In the genomic region with DNA sequence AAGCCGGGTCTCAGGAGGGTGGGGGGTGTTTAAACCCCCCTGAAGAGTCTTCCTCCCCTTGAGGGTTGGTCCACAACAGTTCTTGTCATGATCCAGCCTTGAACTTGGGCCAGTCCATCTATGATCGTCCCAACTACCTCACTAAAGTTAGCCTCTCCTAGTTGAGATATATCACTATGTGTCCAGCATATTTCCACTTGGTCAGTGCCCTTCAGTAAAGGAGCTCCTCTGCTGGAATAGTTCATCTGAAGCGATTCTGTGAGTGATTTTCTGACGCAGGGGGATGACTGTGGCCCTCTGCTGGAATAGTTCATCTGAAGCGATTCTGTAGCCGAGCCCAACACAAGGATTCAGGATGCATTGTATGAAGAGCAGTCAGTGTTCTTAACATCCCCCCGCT, we compare ENCODE assay signal across 9 mouse cellular contexts. TPM values are rescaled to one million over a fixed set of nuclear protein-coding genes. Genes with fewer than 3 reads are reported as not detected.
A peak's percentile ranks its signal among the peaks of the same experiment; 100 is the strongest.
DNase-seq lines count a peak whose midpoint lies in the region; ATAC-seq and TF ChIP-seq lines count a peak whose summit lies in the region.
"Had no signal": no experiment of that assay in that cellular context is flagged by ENCODE, and none has a peak within 500 bp of the region (broad histone marks: within the 10 kb centered on the region; RNA-seq: fewer than 3 reads in every experiment).

No protein-coding gene starts in this region.

- DNase-seq in hindbrain, embryonic 10.5 days (ENCODE audit: low spot score): no peak
- peak; percentile 16 for DNase-seq in MEL (ENCODE audit: low read depth, low spot score)
- DNase-seq in c-Kit-positive CD71-positive TER-119-negative erythroid progenitor cells, embryonic 14.5 days (ENCODE audit: low read depth): peak; percentile 3
- DNase-seq in right cerebral cortex, adult 2 months (ENCODE audit: low spot score in 2 of 2): no peak
- no peak for DNase-seq in ovary, postnatal 14 days (ENCODE audit: low spot score)
- DNase-seq in spleen, postnatal 4 days (ENCODE audit: low spot score in 2 of 2): no peak

- no peaks in the 10 kb centered on the region; the same call in 1 of the 2 replicates for H3K79me2 ChIP-seq in MEL (ENCODE audit: control insufficient read depth, insufficient read depth, low read length, poor library complexity)

- no peak overlapping the region; the same call in 1 of the 2 replicates for H3K27ac ChIP-seq in hindbrain, embryonic 12.5 days
- H3K27ac ChIP-seq in hindbrain, embryonic 10.5 days: no peak overlapping the region
- H3K27ac ChIP-seq in MEL (ENCODE audit: control insufficient read depth, low read depth, low read length): no peak overlapping the region
- no peak overlapping the region for H3K27ac ChIP-seq in limb, embryonic 15.5 days

- no peak for TF ChIP-seq EP300 in MEL (IDR thresholded peaks at IDR 0.05; ENCODE audit: low read depth in 1 of 2, low read length in 2 of 2)

- ATAC-seq in hindbrain, embryonic 12.5 days (ENCODE audit: low FRiP score): no peak
- no peak for ATAC-seq in limb, embryonic 15.5 days (ENCODE audit: insufficient number of reproducible peaks, low FRiP score, low TSS enrichment, low read depth)

- H3K9ac ChIP-seq in hindbrain, embryonic 12.5 days: no peak overlapping the region
- peak overlapping the region; percentile 74 for H3K9ac ChIP-seq in MEL (ENCODE audit: control insufficient read depth, low read depth, low read length, poor library complexity, severe bottlenecking)
- H3K9ac ChIP-seq in limb, embryonic 15.5 days: no peak overlapping the region

- TF ChIP-seq POLR2A in MEL (IDR thresholded peaks at IDR 0.05; ENCODE audit: control insufficient read depth in 1 of 2, insufficient read depth in 1 of 2, low read depth in 1 of 2, low read length in 2 of 2, poor library complexity in 1 of 2): no peak

- no peak for TF ChIP-seq RAD21 in MEL (IDR thresholded peaks at IDR 0.05; ENCODE audit: low read depth, low read length)

- H3K4me2 ChIP-seq in hindbrain, embryonic 12.5 days (replicated peaks): peak overlapping the region; percentile 32
- H3K4me2 ChIP-seq in limb, embryonic 15.5 days: peak overlapping the region; percentile 28

- WGBS in hindbrain, embryonic 12.5 days: 55% methylated on average over 7 of the region's 7 CpGs
- 64% methylated on average over 7 of the region's 7 CpGs for WGBS in hindbrain, embryonic 10.5 days
- WGBS in limb, embryonic 15.5 days: 66% methylated on average over 7 of the region's 7 CpGs

- H3K4me3 ChIP-seq in hindbrain, embryonic 12.5 days: no peak overlapping the region
- H3K4me3 ChIP-seq in hindbrain, embryonic 10.5 days: no peak overlapping the region; the same call in 1 of the 2 replicates
- peak overlapping the region in 1 of 2 experiments; percentile 79; a peak in 2 of 4 replicates for H3K4me3 ChIP-seq in MEL (ENCODE audit: control insufficient read depth in 1 of 2, insufficient read depth in 1 of 2, low read depth in 2 of 2, low read length in 2 of 2)
- no peak overlapping the region for H3K4me3 ChIP-seq in limb, embryonic 15.5 days
- H3K4me3 ChIP-seq: heart, adult 2 months had no signal

- H3K9me3 ChIP-seq in hindbrain, embryonic 12.5 days (replicated peaks): peaks cover 18% of the 10 kb centered on the region
- peaks cover 22% of the 10 kb centered on the region for H3K9me3 ChIP-seq in hindbrain, embryonic 10.5 days
- no peaks in the 10 kb centered on the region for H3K9me3 ChIP-seq in MEL (replicated peaks; ENCODE audit: insufficient read depth, low read length)
- peaks cover 13% of the 10 kb centered on the region for H3K9me3 ChIP-seq in limb, embryonic 15.5 days

- no peaks in the 10 kb centered on the region for H3K27me3 ChIP-seq in hindbrain, embryonic 12.5 days
- no peaks in the 10 kb centered on the region for H3K27me3 ChIP-seq in hindbrain, embryonic 10.5 days (ENCODE audit: insufficient read depth, poor library complexity, severe bottlenecking)
- no peaks in the 10 kb centered on the region for H3K27me3 ChIP-seq in MEL (ENCODE audit: control insufficient read depth in 1 of 2, insufficient read depth in 2 of 2, low read length in 2 of 2)
- H3K27me3 ChIP-seq in limb, embryonic 15.5 days: no peaks in the 10 kb centered on the region

- no peaks in the 10 kb centered on the region for H3K4me1 ChIP-seq in hindbrain, embryonic 12.5 days
- H3K4me1 ChIP-seq in hindbrain, embryonic 10.5 days (replicated peaks): no peaks in the 10 kb centered on the region
- no peaks in the 10 kb centered on the region; a peak in 1 of 4 replicates for H3K4me1 ChIP-seq in MEL (ENCODE audit: control insufficient read depth in 1 of 2, insufficient read depth in 2 of 2, low read length in 2 of 2)
- no peaks in the 10 kb centered on the region for H3K4me1 ChIP-seq in limb, embryonic 15.5 days

- TF ChIP-seq CTCF in MEL (IDR thresholded peaks at IDR 0.05 in 2 of 3, conservative IDR thresholded peaks at IDR 0.05 in 1 of 3; ENCODE audit: control insufficient read depth in 1 of 3, insufficient read depth in 1 of 3, low read depth in 2 of 3, low read length in 3 of 3, poor library complexity in 1 of 3, severe bottlenecking in 1 of 3): no peak

- peaks cover 23% of the 10 kb centered on the region for H3K36me3 ChIP-seq in hindbrain, embryonic 12.5 days
- H3K36me3 ChIP-seq in hindbrain, embryonic 10.5 days: peaks cover 48% of the 10 kb centered on the region
- H3K36me3 ChIP-seq in MEL (ENCODE audit: control insufficient read depth in 1 of 2, insufficient read depth in 2 of 2, low read length in 2 of 2): peaks cover 0 to 2% of the 10 kb centered on the region in 2 experiments; a peak in 2 of 4 replicates
- H3K36me3 ChIP-seq in limb, embryonic 15.5 days: peaks cover 36% of the 10 kb centered on the region

TF ChIP-seq in MEL, 35 proteins besides CTCF, POLR2A, EP300 and RAD21:
- TF ChIP-seq GATA1 (IDR thresholded peaks at IDR 0.05; ENCODE audit: low read depth, low read length): no peak
- TF ChIP-seq ELF1 (IDR thresholded peaks at IDR 0.05; ENCODE audit: low read depth, low read length): no peak
- no peak for TF ChIP-seq SIN3A (IDR thresholded peaks at IDR 0.05; ENCODE audit: low read length)
- no peak for TF ChIP-seq TBP (IDR thresholded peaks at IDR 0.05; ENCODE audit: low read depth, low read length)
- TF ChIP-seq SMC3 (IDR thresholded peaks at IDR 0.05; ENCODE audit: low read depth, low read length): no peak
- no peak for TF ChIP-seq KAT2A (conservative IDR thresholded peaks at IDR 0.05; ENCODE audit: low read depth, low read length)
- TF ChIP-seq MAX (IDR thresholded peaks at IDR 0.05; ENCODE audit: low read length): no peak
- TF ChIP-seq CHD2 (IDR thresholded peaks at IDR 0.05; ENCODE audit: low read length): no peak
- no peak for TF ChIP-seq HCFC1 (IDR thresholded peaks at IDR 0.05; ENCODE audit: low read depth, low read length)
- TF ChIP-seq MYC (IDR thresholded peaks at IDR 0.05; ENCODE audit: low read depth, low read length): no peak
- TF ChIP-seq JUND (IDR thresholded peaks at IDR 0.05; ENCODE audit: low read depth, low read length): no peak
TF ChIP-seq in MEL: peak in this region for 0.

RNA-seq across cellular contexts. Expression of gene Tmem267, which starts 0.5 kb away (rescaled TPM):
- 2.8 and 3.4 TPM in 2 replicates for polyA plus RNA-seq in hindbrain, embryonic 12.5 days (2016; fragmentation: Nextera tagmentation; extraction: Ambion mirVana)
- polyA plus RNA-seq in hindbrain, embryonic 10.5 days (2016; fragmentation: Nextera tagmentation; extraction: Ambion mirVana): 2.1 and 2.4 TPM in 2 replicates
- total RNA-seq in MEL (2012; rRNA removed): 2.9 and 3.9 TPM in 2 replicates
- polyA plus RNA-seq in MEL (2012; ENCODE audit: insufficient read depth in 1 of 2, insufficient read length in 2 of 2, low read depth in 1 of 2, low replicate concordance in 2 of 2, missing spikeins in 1 of 2): 1 to 10 TPM in 1 of 2 experiments, not detected in 1; 8.3 TPM
- 1.2 and 1.4 TPM in 2 replicates for polyA plus RNA-seq in limb, embryonic 15.5 days (2015; fragmentation: Nextera tagmentation; extraction: Ambion mirVana)

RNA-seq across cellular contexts. Expression of gene 3110070M22Rik, which starts 0.8 kb away (rescaled TPM):
- polyA plus RNA-seq in hindbrain, embryonic 12.5 days (2016; fragmentation: Nextera tagmentation; extraction: Ambion mirVana): 1.7 and 2.3 TPM in 2 replicates
- polyA plus RNA-seq in hindbrain, embryonic 10.5 days (2016; fragmentation: Nextera tagmentation; extraction: Ambion mirVana): 1.9 and 2.0 TPM in 2 replicates
- 0.23 TPM in 2 replicates for total RNA-seq in MEL (2012; rRNA removed)
- under 1 TPM in 1 of 2 experiments, not detected in 1; 0.24 TPM for polyA plus RNA-seq in MEL (2012; ENCODE audit: insufficient read depth in 1 of 2, insufficient read length in 2 of 2, low read depth in 1 of 2, low replicate concordance in 2 of 2, missing spikeins in 1 of 2)
- polyA plus RNA-seq in limb, embryonic 15.5 days (2015; fragmentation: Nextera tagmentation; extraction: Ambion mirVana): 0.93 and 1.1 TPM in 2 replicates

RNA-seq across cellular contexts. Expression of gene 4833420G17Rik, which starts 24.8 kb away (rescaled TPM):
- polyA plus RNA-seq in hindbrain, embryonic 12.5 days (2016; fragmentation: Nextera tagmentation; extraction: Ambion mirVana): 111 and 113 TPM in 2 replicates
- 74.8 and 75.8 TPM in 2 replicates for polyA plus RNA-seq in hindbrain, embryonic 10.5 days (2016; fragmentation: Nextera tagmentation; extraction: Ambion mirVana)
- total RNA-seq in MEL (2012; rRNA removed): 11.1 and 12.0 TPM in 2 replicates
- polyA plus RNA-seq in MEL (2012; ENCODE audit: insufficient read depth in 1 of 2, insufficient read length in 2 of 2, low read depth in 1 of 2, low replicate concordance in 2 of 2, missing spikeins in 1 of 2): 10 to 100 TPM in 1 of 2 experiments, not detected in 1; 16.7 TPM
- polyA plus RNA-seq in limb, embryonic 15.5 days (2015; fragmentation: Nextera tagmentation; extraction: Ambion mirVana): 57.9 and 59.4 TPM in 2 replicates

RNA-seq across cellular contexts. Expression of gene Paip1, which starts 59.0 kb away (rescaled TPM):
- 139 and 158 TPM in 2 replicates for polyA plus RNA-seq in hindbrain, embryonic 12.5 days (2016; fragmentation: Nextera tagmentation; extraction: Ambion mirVana)
- polyA plus RNA-seq in hindbrain, embryonic 10.5 days (2016; fragmentation: Nextera tagmentation; extraction: Ambion mirVana): 103 and 122 TPM in 2 replicates
- 18.1 and 23.2 TPM in 2 replicates for total RNA-seq in MEL (2012; rRNA removed)
- 10 to 100 TPM; 37.1 to 90.1 TPM for polyA plus RNA-seq in MEL (2012; ENCODE audit: insufficient read depth in 1 of 2, insufficient read length in 2 of 2, low read depth in 1 of 2, low replicate concordance in 2 of 2, missing spikeins in 1 of 2)
- 49.0 and 62.0 TPM in 2 replicates for polyA plus RNA-seq in limb, embryonic 15.5 days (2015; fragmentation: Nextera tagmentation; extraction: Ambion mirVana)

Comparison
In these comparisons a context has a peak if more than half of its experiments do, and no peak if none do; other contexts are left out.
1. DNase-seq: peak in MEL (single experiment) and c-Kit-positive CD71-positive TER-119-negative erythroid progenitor cells, embryonic 14.5 days (single experiment); none in hindbrain, embryonic 10.5 days (single experiment), right cerebral cortex, adult 2 months (0 of 2), ovary, postnatal 14 days (single experiment) and spleen, postnatal 4 days (0 of 2).